Mouse (Mus musculus) forebrain, embryonic 11.5 days (tissue): ENCODE results near the gene Ogfrl1. TPM values are rescaled to one million over a fixed set of nuclear protein-coding genes. Genes with fewer than 3 reads are reported as not detected.

ENCODE experiments used
- ATAC-seq: fragments of 200-750 bp; cut with Nextera tagmentation; replicated peaks from 2 replicates; pipeline ENCODE4 v1.8.0; 2017; ENCODE audit warnings: moderate TSS enrichment; ENCODE audit not compliant: low FRiP score
- DNase-seq: peaks from one replicate; pipeline ENCODE4 v3.0.0-alpha.2; 2017; ENCODE audit warnings: low spot score
- H3K27ac ChIP-seq: fragments of 300-500 bp; sonication (generic); 2 replicates; pipeline ENCODE4 v1.5.1; 2014; ENCODE audit warnings: low read depth, low read length
- H3K27me3 ChIP-seq: fragments of 300-500 bp; sonication (generic); 2 replicates; pipeline ENCODE4 v1.6.1; 2014; ENCODE audit warnings: mild to moderate bottlenecking, low read length, mixed read lengths; ENCODE audit not compliant: control insufficient read depth, insufficient read depth
- H3K36me3 ChIP-seq: fragments of 300-500 bp; sonication (generic); 2 replicates; pipeline ENCODE4 v1.6.1; 2014; ENCODE audit warnings: mild to moderate bottlenecking, low read length, moderate library complexity, mixed read lengths; ENCODE audit not compliant: control insufficient read depth, insufficient read depth
- H3K4me1 ChIP-seq: fragments of 300-500 bp; sonication (generic); replicated peaks from 2 replicates; pipeline ENCODE4 v1.6.1; 2014; ENCODE audit warnings: low read length, mixed read lengths; ENCODE audit not compliant: control insufficient read depth, insufficient read depth
- H3K4me2 ChIP-seq: fragments of 300-500 bp; sonication (generic); 2 replicates; pipeline ENCODE4 v1.6.1; 2014; ENCODE audit warnings: low read depth, mild to moderate bottlenecking, low read length, moderate library complexity, mixed read lengths; ENCODE audit not compliant: severe bottlenecking
- H3K4me3 ChIP-seq: fragments of 300-500 bp; sonication (generic); 2 replicates; pipeline ENCODE4 v1.5.1; 2014; ENCODE audit warnings: low read depth, low read length
- H3K9ac ChIP-seq: fragments of 300-500 bp; sonication (generic); 2 replicates; pipeline ENCODE4 v1.6.1; 2014; ENCODE audit warnings: low read length
- H3K9me3 ChIP-seq: fragments of 300-500 bp; sonication (generic); 2 replicates; pipeline ENCODE4 v1.6.1; 2016; ENCODE audit warnings: low read length, mixed read lengths; ENCODE audit not compliant: control insufficient read depth
- WGBS: fragments of 180-500 bp; shearing (Covaris S2); extraction: QIAGEN DNeasy Blood & Tissue Kit; methylation state at CpG from one replicate; pipeline ENCODE4 v1.1.7; 2014; 5-methylcytosine and 5-hydroxymethylcytosine counted together
- polyA plus RNA-seq: library from polyadenylated mRNA; unstranded; fragments of >200 nt; fragmentation: Nextera tagmentation; extraction: Ambion mirVana; gene quantifications from 2 replicates; pipeline ENCODE4 v1.2.1, GENCODE M21; 2014

The Ogfrl1 gene
- polyA plus RNA-seq, 1 experiment from 2014 or later: 12.0 TPM

DNA sequence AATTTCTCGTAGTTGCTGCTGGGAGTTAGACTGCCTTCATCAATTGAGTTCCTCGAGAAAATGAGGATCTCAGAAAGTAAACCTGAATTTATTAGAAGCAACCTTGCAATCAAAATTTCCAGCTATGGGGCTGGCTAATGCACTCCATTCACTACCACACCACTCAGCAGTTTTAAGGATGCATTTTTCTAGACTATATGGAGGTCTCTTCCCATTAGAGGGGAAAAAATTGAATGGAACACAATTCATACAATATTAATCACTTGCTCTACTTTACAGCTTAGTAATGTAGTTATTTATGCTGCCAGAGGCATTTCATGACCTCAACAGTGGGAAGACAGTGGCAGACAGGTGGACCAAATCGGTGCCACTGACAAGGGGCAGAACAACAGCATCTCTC, 55.3 kb downstream of the Ogfrl1 start:
- 86% methylated on average over 3 of the region's 3 CpGs for WGBS
- ATAC-seq: no peak
- H3K4me3 ChIP-seq: no peak overlapping the region
- no peaks in the 10 kb centered on the region for H3K27me3 ChIP-seq
- H3K4me2 ChIP-seq: no peak overlapping the region
- H3K36me3 ChIP-seq: no peaks in the 10 kb centered on the region
- DNase-seq: no peak
- no peak overlapping the region for H3K9ac ChIP-seq
- no peaks in the 10 kb centered on the region for H3K9me3 ChIP-seq
- H3K4me1 ChIP-seq: no peaks in the 10 kb centered on the region
- H3K27ac ChIP-seq: no peak overlapping the region

- 91% methylated on average over 13 of the region's 13 CpGs for WGBS
- Histone ChIP-seq H3K4me3 (no peak overlapping the region), H3K9ac (no peak overlapping the region), H3K9me3 (no peaks in the 10 kb centered on the region), H3K4me1 (no peaks in the 10 kb centered on the region), H3K4me2 (no peak overlapping the region), H3K27me3 (no peaks in the 10 kb centered on the region), H3K27ac (no peak overlapping the region), H3K36me3 (no peaks in the 10 kb centered on the region)
- DNase-seq (no peak), ATAC-seq (no peak)
These were observed 61.7 kb downstream of the Ogfrl1 start for GRCm38 (mm10) chr1:23335726-23336363.

- Histone ChIP-seq H3K4me1 (no peaks in the 10 kb centered on the region), H3K27ac (no peak overlapping the region), H3K36me3 (no peaks in the 10 kb centered on the region), H3K27me3 (no peaks in the 10 kb centered on the region), H3K4me3 (no peak overlapping the region), H3K4me2 (no peak overlapping the region), H3K9ac (no peak overlapping the region), H3K9me3 (no peaks in the 10 kb centered on the region)
- no peak for DNase-seq
- 96% methylated on average over 4 of the region's 4 CpGs for WGBS
- no peak for ATAC-seq
These were observed 62.5 kb downstream of the Ogfrl1 start for GRCm38 (mm10) chr1:23335050-23335449.

DNA sequence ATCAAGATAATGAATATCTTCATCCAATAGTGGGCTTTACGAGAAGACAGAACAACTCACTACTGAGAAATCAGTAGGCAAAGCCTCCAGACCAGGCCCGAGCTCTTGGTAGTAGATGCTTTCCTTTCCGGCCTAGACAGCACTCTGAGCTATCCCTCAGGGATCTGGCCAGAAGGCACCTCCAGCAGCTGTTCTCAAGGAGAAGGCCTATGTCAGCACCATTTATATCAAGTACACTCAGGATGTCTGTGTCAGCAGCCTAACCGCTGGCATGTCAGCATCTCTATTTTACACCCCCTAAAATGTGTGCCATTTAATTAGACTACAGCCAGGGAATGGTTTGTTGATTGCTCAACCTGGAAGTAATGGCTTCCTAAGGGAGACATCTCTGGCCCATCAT, 65.4 kb downstream of the Ogfrl1 start:
- Histone ChIP-seq H3K27ac (no peak overlapping the region), H3K36me3 (no peaks in the 10 kb centered on the region), H3K4me2 (no peak overlapping the region), H3K4me1 (no peaks in the 10 kb centered on the region), H3K4me3 (no peak overlapping the region), H3K9me3 (no peaks in the 10 kb centered on the region), H3K27me3 (no peaks in the 10 kb centered on the region), H3K9ac (no peak overlapping the region)
- ATAC-seq (no peak), DNase-seq (no peak)
- 92% methylated on average over 4 of the region's 4 CpGs for WGBS

GRCm38 (mm10) chr1:23325160-23325559, 72.4 kb downstream of the Ogfrl1 start:
- 92% methylated on average over 7 of the region's 7 CpGs for WGBS
- H3K27me3 ChIP-seq: no peaks in the 10 kb centered on the region
- H3K36me3 ChIP-seq: no peaks in the 10 kb centered on the region
- H3K27ac ChIP-seq: no peak overlapping the region
- DNase-seq (no peak), ATAC-seq (no peak)
- H3K4me1 ChIP-seq: no peaks in the 10 kb centered on the region
- no peak overlapping the region for H3K4me3 ChIP-seq
- no peak overlapping the region for H3K4me2 ChIP-seq
- H3K9ac ChIP-seq: no peak overlapping the region
- H3K9me3 ChIP-seq: no peaks in the 10 kb centered on the region

- Histone ChIP-seq H3K27me3 (no peaks in the 10 kb centered on the region), H3K9ac (no peak overlapping the region), H3K4me2 (no peak overlapping the region), H3K36me3 (no peaks in the 10 kb centered on the region), H3K4me3 (no peak overlapping the region), H3K4me1 (no peaks in the 10 kb centered on the region), H3K9me3 (no peaks in the 10 kb centered on the region), H3K27ac (no peak overlapping the region)
- ATAC-seq: no peak
- WGBS: 31% methylated on average over 5 of the region's 5 CpGs
- no peak for DNase-seq
These were observed 73.3 kb downstream of the Ogfrl1 start for GRCm38 (mm10) chr1:23324226-23324625.

- Histone ChIP-seq H3K4me1 (no peaks in the 10 kb centered on the region), H3K4me3 (no peak overlapping the region), H3K36me3 (no peaks in the 10 kb centered on the region), H3K27ac (no peak overlapping the region), H3K9ac (no peak overlapping the region), H3K4me2 (no peak overlapping the region), H3K9me3 (no peaks in the 10 kb centered on the region), H3K27me3 (no peaks in the 10 kb centered on the region)
- DNase-seq (no peak), ATAC-seq (no peak)
- 80% methylated on average over 11 of the region's 11 CpGs for WGBS
These were observed 74.3 kb downstream of the Ogfrl1 start for GRCm38 (mm10) chr1:23323286-23323685.

DNA sequence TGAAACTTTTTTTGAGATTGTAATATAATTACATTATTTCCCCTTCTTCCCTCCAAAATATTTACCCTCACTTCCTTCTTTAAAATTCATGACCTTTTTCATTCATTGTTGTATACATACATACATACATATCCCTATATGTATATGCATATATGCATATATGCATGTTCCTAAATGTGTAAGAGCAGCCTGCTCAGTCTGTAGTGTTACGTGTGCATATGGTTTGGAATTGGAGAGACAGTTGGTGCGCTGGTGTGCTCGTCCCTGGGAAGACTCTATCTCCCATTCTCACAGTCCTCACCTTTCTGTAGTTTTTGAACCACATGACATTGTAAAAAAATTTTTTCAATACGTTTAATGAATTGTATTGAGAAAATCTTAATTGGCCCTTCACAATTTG, 75.4 kb downstream of the Ogfrl1 start:
- Histone ChIP-seq H3K9ac (no peak overlapping the region), H3K36me3 (no peaks in the 10 kb centered on the region), H3K4me3 (no peak overlapping the region), H3K27ac (no peak overlapping the region), H3K27me3 (no peaks in the 10 kb centered on the region), H3K4me2 (no peak overlapping the region), H3K4me1 (no peaks in the 10 kb centered on the region), H3K9me3 (no peaks in the 10 kb centered on the region)
- no peak for DNase-seq
- 91% methylated on average over 4 of the region's 4 CpGs for WGBS
- ATAC-seq: no peak

DNA sequence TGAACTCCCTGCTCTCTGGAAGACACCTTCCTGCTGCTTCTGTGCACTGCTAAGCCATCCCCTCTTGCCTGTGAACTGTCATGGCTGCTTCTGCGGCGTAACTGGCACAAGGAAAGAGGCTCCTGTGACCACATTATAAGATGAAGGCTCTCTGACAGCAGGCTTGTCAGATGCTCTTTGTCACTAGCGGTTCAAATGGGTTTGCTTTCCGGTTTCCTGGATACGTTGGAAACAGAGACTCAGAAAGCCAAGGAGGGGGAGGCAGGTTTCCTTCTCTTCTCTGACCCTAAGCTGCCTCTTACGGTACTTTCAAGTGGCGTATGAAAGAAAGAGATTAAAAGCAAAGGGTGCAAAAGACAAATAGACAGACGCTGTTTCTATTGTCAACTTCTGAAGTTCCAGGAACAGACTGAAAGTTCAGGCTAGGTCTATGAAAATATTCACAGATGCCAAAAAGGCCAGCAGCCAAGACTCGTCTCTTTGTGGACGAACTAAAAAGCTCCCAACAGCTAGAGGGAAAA, 76.2 kb downstream of the Ogfrl1 start:
- no peaks in the 10 kb centered on the region for H3K27me3 ChIP-seq
- H3K4me1 ChIP-seq: no peaks in the 10 kb centered on the region
- no peak overlapping the region for H3K9ac ChIP-seq
- DNase-seq: no peak
- ATAC-seq: no peak
- H3K4me3 ChIP-seq: no peak overlapping the region
- H3K4me2 ChIP-seq: no peak overlapping the region
- H3K9me3 ChIP-seq: no peaks in the 10 kb centered on the region
- H3K36me3 ChIP-seq: no peaks in the 10 kb centered on the region
- 50% methylated on average over 10 of the region's 10 CpGs for WGBS
- H3K27ac ChIP-seq: no peak overlapping the region
